Mouse (Mus musculus) T-cell, adult 66 days (primary cell): ENCODE measurements around the gene Akr1c13. TPM values are rescaled to one million over a fixed set of nuclear protein-coding genes. Genes with fewer than 3 reads are reported as not detected.

Experiments
- total RNA-seq, 2 experiments: library from RNA; stranded (reverse); gene quantifications; 3 replicates in 1 of 2; 4 replicates in 1 of 2; pipeline ENCODE4 v1.2.4; 2023

Akr1c13 gene
- total RNA-seq: 10 to 100 TPM; 15.6 to 16.3 TPM

DNA sequence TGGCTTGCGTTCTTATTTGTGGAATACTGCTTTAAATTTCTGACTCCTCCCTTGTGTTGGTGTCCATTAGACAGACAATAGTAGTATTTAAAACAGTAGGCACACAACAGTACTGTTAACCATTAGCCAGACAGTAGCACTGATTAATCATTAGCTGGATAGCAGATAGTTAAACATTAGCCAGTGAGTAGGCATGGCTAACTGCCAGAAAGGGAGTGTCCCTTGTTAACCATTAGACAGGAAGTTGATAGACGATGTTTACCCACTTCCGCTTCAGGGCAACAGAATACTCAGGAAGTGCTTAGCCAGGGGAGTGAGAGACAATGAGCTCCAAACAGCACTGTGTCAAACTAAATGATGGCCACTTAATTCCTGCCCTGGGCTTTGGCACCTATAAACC is at the start of gene Akr1c13:
Gene Akr1c13 (plus strand): TSS at position 247 of the 400 bp plus-strand sequence.

GRCm38 (mm10) chr13:4150518-4150917 is 40.4 kb upstream of the Akr1c13 start, which contains the start of gene Akr1c18:
TSS of gene Akr1c18 (minus strand) at chr13:4150654.

DNA sequence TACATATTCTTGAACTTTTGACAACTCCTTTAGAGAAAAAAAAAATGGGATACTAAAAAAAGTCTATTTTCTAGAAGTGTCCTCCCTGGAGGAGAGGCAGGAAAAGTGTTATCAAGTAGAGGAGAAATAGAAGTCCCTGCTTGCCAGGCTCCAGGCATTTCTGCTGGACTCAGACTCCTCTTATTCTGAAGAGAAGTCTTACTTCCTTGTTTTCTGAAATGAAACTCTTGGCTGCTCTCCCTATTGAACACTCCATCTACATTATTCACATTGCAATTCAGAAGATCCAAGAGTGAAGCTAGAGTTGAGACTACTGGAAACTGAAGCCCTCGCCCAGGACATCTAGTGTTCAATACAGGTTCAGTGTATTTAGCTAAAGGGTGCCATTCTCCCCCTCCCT is 37.5 kb downstream of the Akr1c13 start, which contains the start of gene Akr1c19:
Gene Akr1c19 (plus strand): TSS at position 260 of the 400 bp plus-strand sequence.

Other genes starting within 250 kb of the Akr1c13 start
- gene Ucn3, start 245.8 kb upstream of the Akr1c13 start, total RNA-seq: not detected
- not detected for gene Akr1c14, start 142.1 kb upstream of the Akr1c13 start, total RNA-seq
- not detected for gene Akr1c18, start 40.5 kb upstream of the Akr1c13 start, total RNA-seq
- gene Akr1c19, start 37.5 kb downstream of the Akr1c13 start, total RNA-seq: not detected
- gene Akr1c12, start 88.3 kb downstream of the Akr1c13 start, total RNA-seq: 1 to 10 TPM; 1.7 to 2.4 TPM
- not detected for gene Akr1c6, start 243.2 kb downstream of the Akr1c13 start, total RNA-seq